8 mouse cellular contexts compared by ENCODE assay signal in genomic region chr12:46398875-46399652, GRCm38 (mm10).
DNase-seq lines count a peak whose midpoint lies in the region; ATAC-seq lines count a peak whose summit lies in the region.

No protein-coding gene starts in this region.

- peak overlapping the region; percentile 68 for H3K4me2 ChIP-seq in hindbrain, embryonic 11.5 days (replicated peaks; ENCODE audit: low read depth, low read length)

- peak overlapping the region; percentile 86 for H3K4me3 ChIP-seq in megakaryocyte, embryonic 14.5 days (replicated peaks)
- peak overlapping the region; percentile 45 for H3K4me3 ChIP-seq in hindbrain, embryonic 11.5 days (ENCODE audit: low read depth, low read length)
- peak overlapping the region; percentile 59 for H3K4me3 ChIP-seq in limb, embryonic 10.5 days

- DNase-seq in embryo, embryonic 10.5 days (ENCODE audit: low spot score), result peak; percentile 69
- peak; percentile 74 for DNase-seq in hindbrain, embryonic 11.5 days (ENCODE audit: low spot score)
- DNase-seq in limb, embryonic 10.5 days (ENCODE audit: low spot score), result peak; percentile 67
- DNase-seq in retina, embryonic 14.5 days (ENCODE audit: low spot score), result peak; percentile 67
- no peak for DNase-seq in spleen, postnatal 10 days (ENCODE audit: low spot score in 2 of 2)
- no peak for DNase-seq in thymus, postnatal 0 days (ENCODE audit: low spot score)

- H3K27ac ChIP-seq in hindbrain, embryonic 11.5 days (ENCODE audit: low read depth, low read length), result 0 out of 2 replicates have a peak overlapping the region, but pooled peaks have one; percentile 4
- peak overlapping the region; percentile 79 for H3K27ac ChIP-seq in limb, embryonic 10.5 days

- peaks cover 8% of the 10 kb centered on the region for H3K27me3 ChIP-seq in megakaryocyte, embryonic 14.5 days (replicated peaks)
- H3K27me3 ChIP-seq in hindbrain, embryonic 11.5 days (ENCODE audit: control insufficient read depth, insufficient read depth, low read length), result no peaks in the 10 kb centered on the region; the same call in 1 of the 2 replicates
- H3K27me3 ChIP-seq in limb, embryonic 10.5 days (ENCODE audit: low read depth, poor library complexity, severe bottlenecking), result peaks cover 13% of the 10 kb centered on the region; the same call in 1 of the 2 replicates

- H3K9ac ChIP-seq in hindbrain, embryonic 11.5 days (ENCODE audit: low read depth, low read length), result peak overlapping the region; percentile 47

- H3K36me3 ChIP-seq in megakaryocyte, embryonic 14.5 days (replicated peaks; ENCODE audit: low read length), result no peaks in the 10 kb centered on the region
- H3K36me3 ChIP-seq in hindbrain, embryonic 11.5 days (ENCODE audit: control insufficient read depth, insufficient read depth, low read length), result no peaks in the 10 kb centered on the region
- no peaks in the 10 kb centered on the region for H3K36me3 ChIP-seq in limb, embryonic 10.5 days

- peaks cover 3% of the 10 kb centered on the region; the same call in 1 of the 2 replicates for H3K4me1 ChIP-seq in megakaryocyte, embryonic 14.5 days
- H3K4me1 ChIP-seq in hindbrain, embryonic 11.5 days (replicated peaks; ENCODE audit: control insufficient read depth, insufficient read depth, low read length), result no peaks in the 10 kb centered on the region
- no peaks in the 10 kb centered on the region for H3K4me1 ChIP-seq in limb, embryonic 10.5 days

- no peak for ATAC-seq in megakaryocyte, adult 5-6 weeks (ENCODE audit: poor library complexity, severe bottlenecking)
- ATAC-seq in hindbrain, embryonic 11.5 days (ENCODE audit: low FRiP score), result peak; percentile 87

- no peaks in the 10 kb centered on the region for H3K9me3 ChIP-seq in megakaryocyte, embryonic 14.5 days
- no peaks in the 10 kb centered on the region for H3K9me3 ChIP-seq in hindbrain, embryonic 11.5 days (ENCODE audit: control insufficient read depth, low read length)
- no peaks in the 10 kb centered on the region for H3K9me3 ChIP-seq in limb, embryonic 10.5 days (replicated peaks)

- 5% methylated on average over 23 of the region's 23 CpGs for WGBS in hindbrain, embryonic 11.5 days
- 7% methylated on average over 23 of the region's 23 CpGs for WGBS in limb, embryonic 10.5 days

Comparison
In these comparisons a context has a peak if more than half of its experiments do, and no peak if none do; other contexts are left out.
1. DNase-seq: peak in embryo, embryonic 10.5 days (single experiment), hindbrain, embryonic 11.5 days (single experiment), limb, embryonic 10.5 days (single experiment) and retina, embryonic 14.5 days (single experiment); none in spleen, postnatal 10 days (0 of 2) and thymus, postnatal 0 days (single experiment).
2. Peak in every context shown above with its lines, with median percentiles within 50 percentile points of each other: H3K4me3 ChIP-seq.